Mouse (Mus musculus) limb, embryonic 14.5 days (tissue): Measurements from ENCODE around the gene Fam229a. TPM values are rescaled to one million over a fixed set of nuclear protein-coding genes. Genes with fewer than 3 reads are reported as not detected.
A peak's percentile ranks its signal among the peaks of the same experiment; 100 is the strongest.
"Not testable (repeated sequence)": the region's sequence is repeated elsewhere in the genome, so short reads cannot be mapped to it uniquely, and the experiment has no call there.

Experiments used
- ATAC-seq: fragments of 200-750 bp; cut with Nextera tagmentation; 2 replicates; pipeline ENCODE4 v1.8.0; 2017; ENCODE audit warnings: low read depth, moderate number of reproducible peaks, moderate TSS enrichment; ENCODE audit not compliant: low FRiP score
- DNase-seq: peaks from one replicate; pipeline ENCODE4 v3.0.0-alpha.2; 2015; ENCODE audit warnings: low spot score
- H3K27ac ChIP-seq: fragments of 300-500 bp; sonication (generic); replicated peaks from 2 replicates; pipeline ENCODE4 v1.5.1; 2014; ENCODE audit warnings: low read depth, mild to moderate bottlenecking, low read length, moderate library complexity, mixed read lengths
- H3K27me3 ChIP-seq: fragments of 300-500 bp; sonication (generic); 2 replicates; pipeline ENCODE4 v1.6.1; 2014; ENCODE audit warnings: low read length, mixed read lengths; ENCODE audit not compliant: control insufficient read depth, insufficient read depth
- H3K36me3 ChIP-seq: fragments of 300-500 bp; sonication (generic); 2 replicates; pipeline ENCODE4 v1.6.1; 2014; ENCODE audit warnings: mild to moderate bottlenecking, low read length, moderate library complexity, mixed read lengths; ENCODE audit not compliant: control insufficient read depth, insufficient read depth
- H3K4me1 ChIP-seq: fragments of 300-500 bp; sonication (generic); 2 replicates; pipeline ENCODE4 v1.6.1; 2014; ENCODE audit warnings: antibody characterized with exemption, low read length, mixed read lengths; ENCODE audit not compliant: control insufficient read depth, insufficient read depth
- H3K4me2 ChIP-seq: fragments of 300-500 bp; sonication (generic); replicated peaks from 2 replicates; pipeline ENCODE4 v1.6.1; 2014; ENCODE audit warnings: low read depth, mild to moderate bottlenecking, low read length, moderate library complexity; ENCODE audit not compliant: severe bottlenecking
- H3K4me3 ChIP-seq: fragments of 300-500 bp; sonication (generic); replicated peaks from 2 replicates; pipeline ENCODE4 v1.5.1; 2014; ENCODE audit warnings: low read length
- H3K9ac ChIP-seq: fragments of 300-500 bp; sonication (generic); 2 replicates; pipeline ENCODE4 v1.6.1; 2014; ENCODE audit warnings: mild to moderate bottlenecking, low read depth, low read length, moderate library complexity; ENCODE audit not compliant: severe bottlenecking
- H3K9me3 ChIP-seq: fragments of 300-500 bp; sonication (generic); 2 replicates; pipeline ENCODE4 v1.6.1; 2016; ENCODE audit warnings: low read length; ENCODE audit not compliant: control insufficient read depth
- POLR2A ChIP-seq: fragments of 200-500 bp; IDR thresholded peaks from 2 replicates; pipeline ENCODE4 v1.8.0; 2012; ENCODE audit warnings: inconsistent platforms, mild to moderate bottlenecking, moderate library complexity, borderline replicate concordance; ENCODE audit not compliant: insufficient read depth, insufficient read length; ENCODE audit errors: extremely low read depth
- WGBS: fragments of 180-500 bp; shearing (Covaris S2); extraction: QIAGEN DNeasy Blood & Tissue Kit; methylation state at CpG from one replicate; pipeline ENCODE4 v1.1.7; 2014; 5-methylcytosine and 5-hydroxymethylcytosine counted together
- polyA plus RNA-seq, 2 experiments: library from polyadenylated mRNA; depleted of rRNA in 1 of 2; stranded (reverse) in 1 of 2; unstranded in 1 of 2; fragments of >200 nt; fragmentation: Nextera tagmentation in 1 of 2; extraction: Ambion mirVana in 1 of 2; gene quantifications; 2 replicates each; pipeline versions ENCODE4 v1.2.1 to v1.2.3; 2012 to 2014

Fam229a gene
- polyA plus RNA-seq, 2 experiments = not detected

DNA sequence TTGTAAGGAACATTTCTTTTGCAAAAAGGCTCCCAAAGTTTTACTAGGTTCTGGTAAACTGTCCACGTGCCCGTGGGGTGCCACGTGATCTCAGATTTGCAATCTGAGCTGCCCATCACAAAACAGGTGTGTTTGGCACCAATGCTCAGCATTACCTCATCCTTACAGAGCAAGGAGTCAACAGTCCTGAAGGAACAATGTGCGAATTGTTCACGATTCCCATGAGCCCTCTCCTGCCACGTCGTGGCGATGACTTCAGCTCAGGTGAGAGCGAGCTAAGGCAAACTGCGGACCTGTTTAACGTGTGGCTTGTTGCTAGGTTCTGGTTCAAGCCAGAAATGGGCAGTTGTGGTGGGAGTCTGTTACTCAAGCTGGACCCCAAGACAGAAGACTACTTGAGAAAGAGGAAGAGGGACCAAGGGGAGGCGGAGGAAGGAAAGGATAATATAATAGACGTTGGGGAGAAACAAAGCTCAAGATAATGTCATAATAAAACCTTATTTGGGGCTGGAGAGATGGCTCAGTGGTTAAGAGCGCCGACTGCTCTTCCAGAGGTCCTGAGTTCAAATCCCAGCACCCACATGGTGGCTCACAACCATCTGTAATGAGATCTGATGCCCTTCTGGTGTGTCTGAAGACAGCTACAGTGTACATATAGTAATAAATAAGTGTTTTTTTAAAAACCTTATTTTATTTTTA lies 39.4 kb upstream of the Fam229a start:
- H3K9ac ChIP-seq = no peak overlapping the region
- 72% methylated on average over 15 of the region's 15 CpGs for WGBS
- no peaks in the 10 kb centered on the region for H3K4me1 ChIP-seq
- ATAC-seq (peak; percentile 35; the same call in 1 of the 2 replicates), DNase-seq (peak; percentile 10)
- H3K9me3 ChIP-seq = no peaks in the 10 kb centered on the region
- no peaks in the 10 kb centered on the region for H3K27me3 ChIP-seq
- no peak overlapping the region for H3K4me2 ChIP-seq
- H3K27ac ChIP-seq = no peak overlapping the region
- no peak for TF ChIP-seq POLR2A
- H3K36me3 ChIP-seq = no peaks in the 10 kb centered on the region
- H3K4me3 ChIP-seq = no peak overlapping the region

DNA sequence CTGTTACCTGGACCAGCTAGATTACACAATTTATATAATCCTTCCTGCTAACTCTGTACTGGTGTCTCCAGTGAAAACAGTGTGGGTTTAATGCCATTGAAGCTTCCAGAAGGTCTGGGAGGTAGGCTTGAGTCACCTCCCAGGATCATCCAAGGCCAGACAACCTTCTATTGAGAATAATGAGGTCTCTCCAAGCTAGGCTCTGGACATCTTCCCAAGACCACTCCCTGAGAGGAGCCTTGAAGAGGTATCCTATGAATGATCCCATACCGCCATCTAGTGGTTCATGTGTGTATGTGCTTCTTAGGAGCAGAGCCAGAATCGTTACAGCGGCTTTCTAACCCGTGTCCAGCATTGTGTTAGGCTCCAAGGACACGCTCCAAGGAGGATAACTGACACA lies 35.7 kb upstream of the Fam229a start:
- Histone ChIP-seq H3K27me3 (no peaks in the 10 kb centered on the region), H3K9me3 (no peaks in the 10 kb centered on the region), H3K4me3 (no peak overlapping the region), H3K27ac (no peak overlapping the region), H3K4me2 (no peak overlapping the region), H3K36me3 (no peaks in the 10 kb centered on the region), H3K9ac (no peak overlapping the region), H3K4me1 (no peaks in the 10 kb centered on the region)
- TF ChIP-seq POLR2A = no peak
- DNase-seq (peak; percentile 93), ATAC-seq (peak; percentile 84)
- 2% methylated on average over 5 of the region's 5 CpGs for WGBS

DNA sequence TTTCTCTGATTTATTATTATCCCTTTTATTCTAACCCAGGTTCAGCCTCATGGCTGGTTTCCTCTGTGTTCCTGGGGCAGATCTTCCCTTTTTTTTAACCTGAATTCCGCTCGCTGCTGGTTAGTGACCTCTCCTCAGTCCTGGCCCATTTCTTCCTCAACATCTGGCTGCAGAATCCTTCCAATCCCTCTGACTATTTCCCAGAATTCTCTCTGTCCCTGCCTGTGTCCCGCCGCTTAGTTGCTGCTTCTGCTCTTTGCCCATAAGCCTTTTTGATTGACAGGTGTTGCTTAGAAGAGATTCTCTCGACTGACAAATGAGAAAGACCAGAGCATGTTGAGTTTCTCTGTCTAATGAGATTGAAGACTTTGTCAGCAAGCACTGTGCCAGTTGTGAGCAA lies 34.9 kb upstream of the Fam229a start:
- Histone ChIP-seq H3K27ac (no peak overlapping the region), H3K4me1 (no peaks in the 10 kb centered on the region), H3K27me3 (no peaks in the 10 kb centered on the region), H3K4me2 (no peak overlapping the region), H3K9ac (no peak overlapping the region), H3K36me3 (no peaks in the 10 kb centered on the region), H3K9me3 (no peaks in the 10 kb centered on the region), H3K4me3 (no peak overlapping the region)
- no peak for TF ChIP-seq POLR2A
- ATAC-seq = no peak
- no peak for DNase-seq
- WGBS = 54% methylated on average over 5 of the region's 5 CpGs

DNA sequence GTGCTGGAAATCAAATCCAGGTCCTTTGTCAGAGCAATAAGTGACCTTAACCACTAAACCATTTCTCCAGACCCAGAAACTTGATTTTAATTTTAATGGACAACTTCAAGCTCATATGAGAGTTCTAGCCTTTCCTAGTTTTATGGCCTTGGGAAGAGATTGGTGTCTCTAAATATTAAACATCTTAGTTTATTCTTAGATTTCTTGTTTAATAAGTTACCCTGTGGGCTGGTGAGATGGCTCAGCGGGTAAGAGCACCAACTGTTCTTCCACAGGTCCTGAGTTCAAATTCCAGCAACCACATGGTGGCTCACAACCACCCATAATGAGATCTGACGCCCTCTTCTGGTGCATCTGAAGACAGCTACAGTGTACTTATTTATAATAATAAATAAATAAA lies 33.7 kb upstream of the Fam229a start:
- not testable (repeated sequence) for H3K9me3 ChIP-seq, H3K4me2 ChIP-seq, H3K4me3 ChIP-seq, H3K4me1 ChIP-seq, H3K36me3 ChIP-seq, H3K27me3 ChIP-seq, H3K27ac ChIP-seq, ATAC-seq, DNase-seq, H3K9ac ChIP-seq
- 63% methylated on average over 2 of the region's 2 CpGs for WGBS

DNA sequence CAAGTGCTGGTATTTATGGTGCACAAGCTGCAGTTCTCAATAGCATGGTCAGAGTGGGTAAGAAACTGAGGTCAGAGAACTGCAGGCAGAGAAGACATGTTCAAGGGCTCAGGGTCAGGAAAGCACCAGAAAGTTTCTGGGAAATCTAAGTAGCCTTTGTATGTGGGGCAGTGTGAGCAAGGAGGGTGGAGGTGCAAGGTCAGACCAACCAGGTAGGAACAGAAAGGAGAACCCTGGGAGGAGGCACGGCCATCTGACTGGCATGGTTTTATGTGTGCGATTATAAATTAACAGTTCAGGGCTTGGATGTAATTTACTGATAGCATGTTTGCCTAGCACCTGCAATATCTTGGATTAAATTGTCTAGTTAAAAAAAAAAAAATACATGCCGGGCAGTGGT lies 31.3 kb upstream of the Fam229a start:
- Histone ChIP-seq H3K27ac (no peak overlapping the region), H3K4me2 (no peak overlapping the region), H3K36me3 (peaks cover 11% of the 10 kb centered on the region), H3K4me1 (peaks cover 8% of the 10 kb centered on the region), H3K9me3 (no peaks in the 10 kb centered on the region), H3K27me3 (no peaks in the 10 kb centered on the region), H3K9ac (no peak overlapping the region), H3K4me3 (no peak overlapping the region)
- TF ChIP-seq POLR2A = no peak
- DNase-seq = no peak
- WGBS = 88% methylated on average over 3 of the region's 3 CpGs
- ATAC-seq = no peak

DNA sequence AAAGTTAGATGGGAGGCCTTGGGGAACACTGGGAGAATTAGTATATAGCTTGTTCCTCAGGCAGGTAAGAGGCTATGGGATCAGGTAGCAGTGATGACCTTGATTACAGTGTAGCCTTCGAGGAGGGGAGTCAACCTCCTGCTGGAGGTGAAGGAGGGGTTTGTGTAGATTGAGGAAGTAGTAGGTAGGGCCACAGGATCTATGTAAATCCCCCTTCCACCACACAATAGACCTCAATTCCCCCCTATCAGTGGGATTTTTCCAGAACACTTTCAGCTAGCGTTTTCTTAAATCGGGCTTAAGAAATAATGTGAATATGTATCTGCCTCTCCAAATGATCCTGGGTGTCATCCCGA lies 30.2 kb upstream of the Fam229a start:
- H3K27ac ChIP-seq = peak overlapping the region; percentile 85
- H3K9me3 ChIP-seq = no peaks in the 10 kb centered on the region
- H3K9ac ChIP-seq = peak overlapping the region; percentile 58
- 0% methylated on average over 4 of the region's 4 CpGs for WGBS
- H3K4me1 ChIP-seq = peaks cover 8% of the 10 kb centered on the region
- H3K27me3 ChIP-seq = no peaks in the 10 kb centered on the region
- no peak for TF ChIP-seq POLR2A
- H3K36me3 ChIP-seq = peaks cover 22% of the 10 kb centered on the region
- DNase-seq (peak; percentile 7), ATAC-seq (peak; percentile 6; the same call in 1 of the 2 replicates)
- H3K4me3 ChIP-seq = peak overlapping the region; percentile 98
- H3K4me2 ChIP-seq = peak overlapping the region; percentile 74
